Mouse (Mus musculus): ENCODE results near the gene Zfp988. TPM values are rescaled to one million over a fixed set of nuclear protein-coding genes. Genes with fewer than 3 reads are reported as not detected.

Zfp988 gene
- total RNA-seq, 2 experiments from 2014 or later, result not detected

Other genes starting within 250 kb of the Zfp988 start
- 1 to 10 TPM in 1 of 2 experiments, under 1 TPM in 1; 0.88 to 1.0 TPM for gene Zfp991, start 173.6 kb upstream of the Zfp988 start, total RNA-seq (2021)
- not detected for gene Zfp978, start 55.6 kb downstream of the Zfp988 start, total RNA-seq (2021)
- 1 to 10 TPM; 1.8 to 2.8 TPM for gene Zfp982, start 186.7 kb downstream of the Zfp988 start, total RNA-seq (2021)
- gene Gm16503, start 234.5 kb downstream of the Zfp988 start, total RNA-seq (2021), result not detected
- gene Zfp985, start 247.6 kb downstream of the Zfp988 start, total RNA-seq (2021), result under 1 TPM in 1 of 2 experiments, not detected in 1; 0.07 TPM

All from gastrocnemius, adult 18-20 months (tissue).